Mouse (Mus musculus): ENCODE results near the gene Fgfr1op2.
"Not testable (repeated sequence)": the region's sequence is repeated elsewhere in the genome, so short reads cannot be mapped to it uniquely, and the experiment has no call there.

The Fgfr1op2 gene

DNA sequence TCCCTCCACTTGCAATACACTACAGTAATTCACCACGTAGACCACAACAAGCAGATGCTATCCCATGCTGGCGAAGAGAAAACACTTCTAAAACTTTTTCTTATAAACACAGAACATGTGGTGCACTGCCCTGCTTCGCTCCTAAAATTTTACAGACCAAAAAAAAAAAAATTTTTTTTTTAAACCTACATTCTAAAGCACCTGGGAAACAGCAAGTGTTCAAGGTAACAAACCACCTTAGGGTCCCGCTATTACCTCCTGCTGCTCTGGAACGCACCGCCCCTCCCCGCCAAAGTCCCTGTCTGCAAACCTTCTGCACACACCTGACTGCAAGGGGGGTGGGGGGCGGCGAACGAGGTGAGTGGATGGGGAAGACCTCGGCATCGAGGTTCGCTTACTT lies at the start of gene Fgfr1op2:
TSS of gene Fgfr1op2 (plus strand) at position 301 of the 400 bp plus-strand sequence.
- DNase-seq (ENCODE audit: low read depth, low spot score), result no peak

GRCm38 (mm10) chr6:146527537-146527936 lies 49.5 kb upstream of the Fgfr1op2 start:
- DNase-seq (ENCODE audit: low read depth, low spot score), result no peak

- no peak for DNase-seq (ENCODE audit: low read depth, low spot score)
Observed at GRCm38 (mm10) chr6:146530363-146530762, 46.6 kb upstream of the Fgfr1op2 start.

DNA sequence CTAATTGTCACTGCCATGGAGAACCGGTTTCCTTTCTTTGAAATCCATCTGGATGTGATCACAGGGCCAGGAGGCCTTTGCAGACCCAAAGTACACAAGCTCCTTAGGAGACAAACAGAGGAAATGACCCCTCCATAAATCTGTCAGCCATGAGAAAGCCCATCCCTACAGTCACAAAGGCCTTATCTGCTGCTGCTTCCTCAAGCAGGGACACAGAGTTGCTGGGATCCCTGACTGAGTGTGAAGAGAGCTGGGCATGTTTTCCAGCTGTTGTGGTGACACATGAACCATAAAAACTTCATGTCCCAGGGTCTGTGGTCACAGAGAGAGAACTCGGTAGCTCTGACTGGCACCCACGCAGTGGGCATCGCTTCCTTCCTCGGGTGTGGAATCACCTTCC lies 46.2 kb upstream of the Fgfr1op2 start:
- DNase-seq (ENCODE audit: low read depth, low spot score), result no peak

DNA sequence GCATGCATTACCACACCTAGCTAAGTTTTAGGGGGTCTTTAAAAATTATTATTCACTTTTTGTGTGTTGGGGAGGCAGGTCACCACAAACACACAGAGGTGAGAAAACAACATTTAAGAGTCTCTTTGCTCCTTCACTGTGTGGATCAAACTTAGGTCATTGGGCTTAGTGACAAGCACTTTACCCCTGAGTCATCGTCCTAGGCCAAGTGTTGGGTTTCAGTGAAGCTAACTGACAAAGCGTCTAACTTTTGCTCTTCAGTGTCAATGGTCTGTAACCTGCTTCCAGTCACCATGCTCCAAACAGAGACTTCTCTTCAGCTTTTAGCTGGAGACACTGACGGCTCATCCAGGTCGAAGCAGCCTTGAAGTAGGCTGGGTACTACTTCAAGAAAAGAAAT lies 43.9 kb upstream of the Fgfr1op2 start:
- DNase-seq (ENCODE audit: low read depth, low spot score), result no peak

GRCm38 (mm10) chr6:146535501-146535900 lies 41.5 kb upstream of the Fgfr1op2 start:
- DNase-seq (ENCODE audit: low read depth, low spot score), result no peak

- DNase-seq (ENCODE audit: low read depth, low spot score), result no peak
Observed at GRCm38 (mm10) chr6:146537111-146537510, 39.9 kb upstream of the Fgfr1op2 start.

GRCm38 (mm10) chr6:146538071-146538470 lies 38.9 kb upstream of the Fgfr1op2 start:
- no peak for DNase-seq (ENCODE audit: low read depth, low spot score)

DNA sequence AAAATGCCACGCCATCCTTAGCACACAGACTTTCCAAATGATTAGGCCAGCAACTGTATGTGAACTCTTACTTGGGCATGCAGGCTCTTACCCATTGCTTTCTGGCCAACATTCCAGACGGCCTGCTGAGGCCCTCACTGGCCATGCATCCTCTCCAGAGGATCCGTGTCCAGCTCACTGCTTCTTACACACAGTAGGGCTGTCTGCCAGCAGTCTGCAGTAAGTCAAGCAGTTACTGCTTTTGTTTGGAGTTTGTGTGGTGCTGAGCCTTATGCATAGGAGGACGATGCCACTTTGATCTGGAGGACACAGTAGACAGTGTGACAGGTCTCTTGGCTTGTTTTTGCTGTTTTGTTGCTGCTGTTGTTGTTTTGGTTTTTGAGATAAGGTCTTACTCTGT lies 38.3 kb upstream of the Fgfr1op2 start:
- no peak for DNase-seq (ENCODE audit: low read depth, low spot score)

GRCm38 (mm10) chr6:146540386-146540785 lies 36.6 kb upstream of the Fgfr1op2 start:
- no peak for DNase-seq (ENCODE audit: low read depth, low spot score)

GRCm38 (mm10) chr6:146544622-146545021 lies 32.4 kb upstream of the Fgfr1op2 start:
- DNase-seq (ENCODE audit: low read depth, low spot score), result no peak

- DNase-seq (ENCODE audit: low read depth, low spot score), result no peak
Observed at GRCm38 (mm10) chr6:146545289-146545865, 31.6 kb upstream of the Fgfr1op2 start.

DNA sequence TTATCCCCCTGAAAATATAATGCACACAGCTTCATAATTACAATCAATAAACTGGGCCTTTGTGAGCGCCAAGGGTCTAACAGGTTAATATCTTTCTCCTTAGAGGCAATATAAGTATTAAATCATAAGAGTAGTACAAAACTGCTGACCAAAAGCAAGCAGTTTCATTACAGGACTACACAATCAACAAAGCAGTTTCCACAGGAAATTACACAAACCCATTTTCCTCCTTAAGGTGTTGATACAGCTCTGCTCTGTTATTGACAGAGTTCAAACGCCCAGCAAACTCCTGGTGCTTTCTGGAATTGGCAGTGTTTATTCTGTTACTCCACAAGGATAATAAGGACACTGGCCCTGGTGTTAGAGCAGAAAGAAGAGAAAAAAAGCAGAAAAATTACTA lies 26.6 kb upstream of the Fgfr1op2 start:
- DNase-seq (ENCODE audit: low read depth, low spot score), result no peak

DNA sequence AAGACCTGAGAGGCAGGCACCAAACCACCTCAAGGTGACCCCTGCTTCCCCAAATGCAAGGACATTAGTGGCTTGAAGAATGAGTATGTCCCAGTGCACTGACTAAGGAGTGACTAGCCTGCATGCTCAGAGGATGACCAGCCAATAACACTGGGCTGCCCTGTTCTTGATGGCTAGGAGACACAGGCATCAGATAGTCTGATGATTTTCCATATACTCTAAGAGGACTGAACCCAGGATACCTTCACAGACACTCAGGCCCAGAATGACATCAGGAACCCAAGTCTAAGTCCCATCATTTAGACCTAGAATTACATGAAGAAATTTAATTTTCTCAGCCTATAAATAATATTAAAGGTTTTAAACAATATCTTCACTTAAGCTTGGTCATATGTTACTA lies 25.7 kb upstream of the Fgfr1op2 start:
- no peak for DNase-seq (ENCODE audit: low read depth, low spot score)

GRCm38 (mm10) chr6:146562461-146562860 lies 14.5 kb upstream of the Fgfr1op2 start:
- DNase-seq (ENCODE audit: low read depth, low spot score), result not testable (repeated sequence)

DNA sequence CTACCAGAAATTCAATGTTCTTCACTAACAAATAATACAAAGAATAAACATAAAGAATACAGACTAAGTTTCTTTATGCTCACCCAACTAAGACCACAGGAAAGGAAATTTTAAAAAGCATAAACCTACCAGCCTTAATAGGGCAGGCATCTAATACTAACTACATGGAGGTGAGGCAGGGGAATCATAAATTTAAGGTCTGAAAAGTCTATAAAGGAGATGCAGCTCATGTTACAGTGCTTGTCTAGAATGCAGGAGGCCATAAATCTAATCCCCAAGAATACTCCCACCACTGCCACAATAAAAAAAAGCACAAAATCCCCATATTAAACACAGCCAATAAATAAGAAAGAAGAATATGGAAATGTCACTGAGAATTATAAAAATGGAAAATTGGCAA lies 4.9 kb upstream of the Fgfr1op2 start:
- DNase-seq (ENCODE audit: low read depth, low spot score), result no peak

- peak; percentile 97 for DNase-seq (ENCODE audit: low read depth, low spot score)
Observed at GRCm38 (mm10) chr6:146577310-146578109, 507 bp downstream of the Fgfr1op2 start, which contains the start of gene Ints13. Ints13 (minus strand) TSS chr6:146577835.

DNA sequence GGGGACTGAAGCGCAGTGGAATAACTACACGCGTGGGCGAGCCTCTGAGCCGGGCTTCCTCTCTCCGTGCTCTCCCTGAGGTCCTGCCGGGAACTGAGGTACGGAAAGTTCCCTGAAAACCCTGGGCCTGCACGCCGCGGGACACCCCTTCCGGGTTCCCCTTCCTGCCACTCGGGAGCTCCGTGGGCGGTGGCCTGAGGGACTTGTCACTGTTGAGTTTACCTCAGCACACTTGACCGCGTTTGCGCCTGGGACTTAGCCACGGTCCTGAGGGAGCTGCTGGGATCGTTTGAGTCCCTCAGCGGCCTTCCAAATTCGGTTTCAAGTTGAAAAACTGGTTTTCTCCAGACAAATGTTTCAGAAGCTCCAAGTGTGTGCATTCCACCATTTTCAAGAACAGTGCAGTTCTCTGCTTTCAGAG lies 1.1 kb downstream of the Fgfr1op2 start:
- DNase-seq (ENCODE audit: low read depth, low spot score), result peak; percentile 34

- no peak for DNase-seq (ENCODE audit: low read depth, low spot score)
Observed at GRCm38 (mm10) chr6:146578586-146578985, 1.6 kb downstream of the Fgfr1op2 start.

- no peak for DNase-seq (ENCODE audit: low read depth, low spot score)
Observed at GRCm38 (mm10) chr6:146580381-146580926, 3.5 kb downstream of the Fgfr1op2 start.

- no peak for DNase-seq (ENCODE audit: low read depth, low spot score)
Observed at GRCm38 (mm10) chr6:146583366-146584046, 6.5 kb downstream of the Fgfr1op2 start.

- no peak for DNase-seq (ENCODE audit: low read depth, low spot score)
Observed at GRCm38 (mm10) chr6:146585134-146585533, 8.1 kb downstream of the Fgfr1op2 start.

All from retina, postnatal 7 days (tissue).